Mouse (Mus musculus) cerebellum, adult 9-10 months (tissue): ENCODE measurements around the gene Dlat.

ENCODE experiments used
- DNase-seq: peaks from one replicate; pipeline ENCODE4 v3.0.0; 2022

Gene Dlat

DNA sequence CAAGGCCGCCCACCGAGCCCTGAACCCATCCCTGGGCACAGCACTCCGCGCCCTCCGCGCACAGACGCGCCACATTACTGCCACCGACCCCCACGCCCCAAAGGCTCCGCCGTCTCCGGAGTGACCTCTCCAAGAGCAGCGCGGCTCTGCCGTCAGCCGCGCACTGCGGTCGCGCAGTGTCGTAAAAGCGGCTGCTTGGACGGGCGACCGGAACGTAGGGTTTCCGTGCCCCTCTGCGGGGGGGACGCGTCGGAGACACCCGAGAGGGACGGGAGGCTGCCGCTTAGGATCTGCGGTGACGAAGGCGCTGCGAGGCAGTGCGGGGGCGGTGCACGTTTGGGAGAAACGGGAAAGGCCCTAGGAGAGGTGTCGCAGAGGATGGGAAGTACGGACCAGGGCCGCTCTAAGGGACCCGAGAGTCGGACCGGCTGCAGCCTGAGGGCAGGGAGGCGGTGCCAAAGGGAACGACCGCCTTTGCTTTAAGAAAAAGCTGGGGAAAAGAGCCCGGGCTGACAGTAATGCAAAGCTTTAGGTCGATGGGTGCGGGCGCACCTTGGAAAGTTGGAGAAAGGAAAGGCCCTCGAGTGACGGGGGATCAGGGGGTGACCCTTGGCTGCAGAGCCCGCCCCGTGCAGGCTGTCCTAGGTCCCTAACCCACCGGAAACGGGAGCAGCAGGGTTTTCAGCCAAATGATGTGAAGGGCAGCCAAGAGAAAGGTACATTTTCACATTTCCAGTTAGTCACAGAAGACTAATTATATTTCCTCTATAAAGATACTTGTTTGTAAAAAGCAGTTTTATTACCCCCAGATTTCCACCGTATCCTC lies at the start of gene Dlat:
Gene Dlat (minus strand): TSS at position 389 of the 826 bp plus-strand sequence.
- peak; percentile 90 for DNase-seq

DNA sequence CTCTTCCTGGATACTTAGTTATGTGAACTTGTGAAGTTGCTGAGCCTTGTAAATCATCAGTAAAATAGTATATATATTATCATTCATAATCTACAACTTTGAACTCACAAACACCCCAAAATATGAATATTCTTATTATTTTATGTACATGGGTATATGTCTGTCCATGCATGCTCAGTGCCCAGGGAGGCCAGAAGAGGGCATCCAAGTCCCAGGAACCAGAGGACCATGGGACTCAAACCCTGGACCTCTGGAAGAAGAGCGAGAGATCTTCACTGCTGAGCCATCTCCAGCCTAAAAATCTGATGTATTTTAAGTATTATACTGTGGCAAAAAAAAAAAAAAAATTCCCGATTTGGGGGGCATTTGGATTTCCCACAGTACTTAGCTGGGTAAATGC lies 49.5 kb upstream of the Dlat start:
- no peak for DNase-seq

DNA sequence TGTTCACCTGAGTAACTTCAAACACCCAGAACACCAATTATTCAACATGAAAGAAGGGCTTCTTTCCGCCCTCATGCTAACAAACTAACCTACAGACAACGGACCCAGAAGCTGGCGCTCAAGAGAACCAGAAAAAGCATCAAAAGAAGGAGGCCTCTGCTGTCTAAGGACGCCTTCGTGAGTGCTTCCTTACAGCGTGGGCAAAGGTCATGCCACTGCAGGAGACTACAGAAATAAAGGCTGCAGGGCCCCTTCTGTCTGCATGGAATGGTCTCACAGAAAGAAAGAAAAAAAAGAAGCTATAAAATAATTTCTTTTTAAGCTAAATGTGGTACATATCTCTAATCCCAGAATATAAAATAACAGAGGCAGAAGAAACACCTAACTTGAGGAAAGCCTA lies 45.3 kb upstream of the Dlat start:
- DNase-seq, result no peak

DNA sequence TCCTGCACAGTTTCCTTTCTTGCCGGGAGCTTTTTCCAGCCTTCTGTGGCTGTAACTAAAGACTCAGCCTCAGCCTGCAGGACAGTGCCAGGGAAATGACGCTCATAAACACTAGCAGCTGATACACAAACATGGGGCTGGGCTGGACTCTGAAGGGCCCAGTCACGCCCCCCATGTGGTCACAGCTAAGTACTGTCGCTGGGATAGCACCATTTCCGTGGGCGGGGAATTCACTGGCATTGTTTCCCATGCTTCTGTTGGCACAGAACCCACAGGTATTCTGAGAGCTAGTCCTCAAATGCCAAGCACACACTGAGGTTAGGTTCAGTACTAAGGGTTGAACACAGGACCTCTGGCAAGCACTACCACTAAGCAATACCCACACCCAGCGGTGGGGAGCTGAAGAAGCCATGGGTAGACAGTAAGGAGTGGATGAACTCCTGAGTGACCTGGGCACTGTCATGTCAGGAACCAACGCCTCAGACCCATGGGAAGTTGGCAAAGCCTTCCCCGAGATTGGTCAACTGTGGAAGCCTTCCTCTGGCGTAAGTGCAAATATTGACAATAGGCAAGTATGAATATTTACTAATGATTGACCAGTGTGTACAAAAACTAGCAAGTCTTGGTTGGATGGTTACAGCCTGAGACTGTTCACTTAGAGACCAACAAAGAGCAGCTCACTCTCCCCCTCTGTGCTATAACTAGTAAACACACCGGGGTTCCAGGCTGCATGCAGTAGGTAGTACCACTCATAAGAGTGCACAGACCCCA lies 41.5 kb upstream of the Dlat start:
- DNase-seq, result peak; percentile 77

DNA sequence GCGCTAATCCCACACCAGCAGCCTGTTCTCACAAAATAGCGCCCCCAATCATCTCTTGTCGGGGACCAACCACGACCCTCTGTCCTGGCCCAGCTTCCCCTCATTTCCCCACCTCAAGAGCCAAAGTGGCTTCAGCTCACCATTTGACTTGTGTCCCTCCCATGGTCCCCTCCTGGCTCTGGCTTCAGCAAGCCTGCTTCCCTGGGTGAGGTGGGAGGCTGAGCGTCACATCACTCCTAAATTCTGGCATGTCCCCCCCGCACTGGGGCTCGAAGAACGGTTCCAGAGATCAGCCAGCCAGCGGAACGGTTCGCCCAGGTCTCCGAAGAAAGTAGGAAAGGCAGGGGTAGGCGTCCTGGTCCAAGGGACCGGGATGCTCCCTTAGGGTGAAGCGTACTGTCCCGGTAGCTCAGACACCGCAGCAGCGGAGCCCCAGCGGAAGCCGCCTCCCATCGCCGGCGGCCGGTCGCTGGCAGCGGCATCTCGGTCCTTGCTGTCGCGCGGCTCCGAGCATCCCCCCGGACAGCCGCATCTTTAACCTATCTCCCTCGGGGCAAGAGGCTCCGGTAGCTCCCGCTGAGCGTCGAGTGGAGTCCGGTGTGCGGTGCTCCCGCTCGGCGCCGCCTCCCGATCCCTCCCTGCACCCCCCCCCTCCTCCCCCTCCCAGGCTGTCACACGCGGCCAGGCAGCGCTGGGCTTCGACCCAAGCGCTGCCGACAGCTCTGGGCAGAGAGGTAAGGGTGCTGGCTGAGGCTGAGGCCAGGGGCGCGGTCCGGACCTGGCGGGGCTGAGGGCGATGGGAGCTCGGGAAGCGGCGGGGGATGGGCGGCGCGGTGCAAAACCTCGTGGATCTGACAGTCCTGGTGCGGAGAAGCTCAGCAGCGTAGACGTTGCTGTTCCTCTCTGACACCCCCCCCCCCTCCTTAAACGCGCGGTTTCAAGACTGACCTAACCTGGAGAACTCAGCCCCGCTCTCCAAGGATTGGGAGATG lies 39.1 kb upstream of the Dlat start:
- peak; percentile 74 for DNase-seq

DNA sequence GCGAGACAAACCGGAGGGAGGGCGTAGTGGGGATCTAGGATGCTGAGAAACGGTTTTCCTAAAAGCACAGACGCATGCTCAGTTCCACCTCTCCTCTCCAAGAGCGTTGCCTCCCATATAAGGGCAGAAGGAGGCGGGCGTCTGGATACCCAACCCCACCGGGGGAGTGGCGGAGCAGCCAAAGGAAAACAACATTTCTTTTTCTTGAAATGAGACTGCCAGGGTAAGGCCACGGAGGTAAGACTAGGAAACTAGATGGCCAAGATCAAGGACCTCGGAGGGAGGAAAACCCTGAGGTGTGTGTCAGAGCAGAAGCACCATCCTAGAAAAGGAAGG lies 38.1 kb upstream of the Dlat start:
- peak; percentile 90 for DNase-seq

DNA sequence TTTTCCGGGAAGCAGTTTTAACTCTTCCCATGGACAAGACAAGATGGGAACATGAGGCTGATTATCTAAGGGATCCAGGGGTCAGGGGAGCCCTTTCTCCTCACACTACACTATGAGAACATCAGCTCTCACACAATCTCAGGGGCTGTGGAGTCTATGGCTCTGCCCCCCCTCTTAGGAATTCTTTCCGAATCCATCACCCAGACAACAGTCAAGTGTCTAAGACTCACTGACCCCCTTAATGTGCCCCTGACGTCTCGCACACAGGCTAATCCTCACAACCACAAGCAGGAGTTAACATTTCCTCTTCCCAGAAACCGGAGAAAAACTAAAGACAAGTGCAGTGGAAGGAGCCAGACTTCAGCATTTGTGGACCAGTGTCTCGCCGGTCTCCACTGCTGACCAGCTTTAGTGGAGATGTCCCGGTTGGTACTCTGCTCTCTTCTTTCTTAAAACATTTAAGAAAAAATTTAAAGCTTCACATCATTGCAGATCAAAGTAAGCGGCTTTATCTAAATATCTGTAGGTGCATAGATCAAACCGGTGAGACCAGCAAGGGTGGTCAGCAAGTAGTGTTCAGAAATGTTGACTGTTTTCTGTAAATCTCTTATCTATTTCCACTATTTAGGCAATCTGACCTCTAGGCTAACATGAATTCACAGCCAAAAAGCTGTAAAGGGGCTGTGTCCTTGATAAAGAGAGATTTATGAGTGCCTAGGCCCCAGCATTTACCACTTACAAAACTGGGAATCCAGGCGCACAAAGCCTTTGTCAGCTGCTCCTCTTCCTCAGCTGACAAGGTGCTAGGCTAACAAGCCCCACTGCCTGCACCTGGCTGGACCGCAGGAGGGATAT lies 37.5 kb upstream of the Dlat start:
- DNase-seq, result no peak

DNA sequence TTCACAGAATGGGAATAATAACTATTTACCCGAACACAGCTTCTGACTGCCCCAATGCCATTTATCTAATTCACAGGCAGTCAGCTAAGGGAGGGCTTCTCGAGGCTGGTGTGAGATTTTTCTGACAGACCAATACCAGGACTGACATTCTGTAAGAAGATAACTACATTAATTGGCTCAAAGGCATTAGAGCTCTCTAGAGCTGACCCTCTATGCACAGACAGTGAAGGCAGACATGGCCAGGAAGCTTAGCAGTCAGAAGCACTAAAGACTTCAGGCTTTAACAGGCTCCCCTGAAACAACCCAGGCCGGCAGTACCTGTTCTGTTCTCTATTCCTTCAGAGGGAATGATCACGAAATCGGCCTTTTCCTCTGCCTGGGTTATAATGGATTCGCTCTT lies 35.6 kb upstream of the Dlat start:
- no peak for DNase-seq

DNA sequence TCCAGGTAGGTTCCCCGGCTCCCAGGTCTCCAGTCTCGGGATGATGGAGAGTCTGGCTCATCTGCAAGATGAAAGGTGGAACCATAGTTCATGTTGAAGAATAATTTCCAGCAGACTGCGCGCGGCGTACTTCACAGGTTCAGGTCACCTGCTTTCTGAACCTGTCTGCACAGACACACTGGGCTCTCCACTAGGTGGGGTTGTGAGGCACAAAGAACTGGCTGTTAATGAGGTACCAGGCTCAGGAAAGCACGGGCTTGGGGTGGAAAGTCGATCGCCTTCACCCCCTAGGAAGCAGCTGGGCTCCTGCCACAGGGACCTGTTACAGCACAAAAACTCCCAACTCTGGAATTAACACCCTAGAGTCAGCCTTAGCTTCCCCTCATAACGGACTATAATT lies 34.1 kb upstream of the Dlat start:
- peak; percentile 74 for DNase-seq

DNA sequence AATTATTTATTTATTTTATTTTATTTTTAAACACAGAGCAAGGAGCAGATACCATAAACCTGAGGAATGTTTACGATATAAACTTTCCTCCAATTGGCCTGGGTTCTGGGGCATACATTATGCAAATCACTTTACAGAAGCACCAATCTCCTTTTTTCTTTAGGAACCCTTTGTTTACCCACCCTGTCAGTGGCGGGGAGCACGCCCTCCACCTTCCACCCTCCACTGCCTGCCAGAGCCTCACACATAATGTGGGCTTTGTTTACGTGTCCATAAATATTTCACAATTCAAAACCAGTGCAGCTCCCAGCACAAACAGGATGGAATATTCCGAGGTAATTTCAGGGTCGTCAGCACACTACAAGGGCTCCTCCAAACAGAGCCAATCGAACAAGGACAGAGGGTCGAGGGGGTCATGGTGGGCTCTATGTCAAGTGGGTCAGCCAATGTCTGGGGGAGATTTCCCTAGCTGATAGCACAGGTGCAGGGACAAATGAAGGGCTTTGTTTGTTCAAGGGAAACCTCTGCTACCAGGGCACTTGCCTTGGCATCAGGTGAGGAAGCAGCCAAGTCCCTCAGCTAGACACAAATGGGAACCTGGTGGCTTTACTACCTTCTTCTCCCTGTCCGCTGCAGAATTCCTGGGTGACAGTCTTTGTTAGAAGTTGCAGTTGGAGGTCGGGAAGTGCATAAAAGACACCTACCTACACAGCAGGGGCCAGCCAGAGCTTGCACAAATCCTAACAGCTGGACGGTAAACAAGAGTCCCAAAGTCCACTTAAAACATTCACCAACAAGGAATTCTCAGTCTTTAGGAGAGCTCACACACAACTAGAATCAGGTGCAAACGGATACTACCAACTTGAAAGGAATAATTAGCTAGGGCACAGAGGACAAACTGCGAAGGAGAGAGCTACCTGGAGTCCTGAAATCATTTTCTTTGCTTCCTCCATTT lies 33.3 kb upstream of the Dlat start:
- DNase-seq, result no peak

DNA sequence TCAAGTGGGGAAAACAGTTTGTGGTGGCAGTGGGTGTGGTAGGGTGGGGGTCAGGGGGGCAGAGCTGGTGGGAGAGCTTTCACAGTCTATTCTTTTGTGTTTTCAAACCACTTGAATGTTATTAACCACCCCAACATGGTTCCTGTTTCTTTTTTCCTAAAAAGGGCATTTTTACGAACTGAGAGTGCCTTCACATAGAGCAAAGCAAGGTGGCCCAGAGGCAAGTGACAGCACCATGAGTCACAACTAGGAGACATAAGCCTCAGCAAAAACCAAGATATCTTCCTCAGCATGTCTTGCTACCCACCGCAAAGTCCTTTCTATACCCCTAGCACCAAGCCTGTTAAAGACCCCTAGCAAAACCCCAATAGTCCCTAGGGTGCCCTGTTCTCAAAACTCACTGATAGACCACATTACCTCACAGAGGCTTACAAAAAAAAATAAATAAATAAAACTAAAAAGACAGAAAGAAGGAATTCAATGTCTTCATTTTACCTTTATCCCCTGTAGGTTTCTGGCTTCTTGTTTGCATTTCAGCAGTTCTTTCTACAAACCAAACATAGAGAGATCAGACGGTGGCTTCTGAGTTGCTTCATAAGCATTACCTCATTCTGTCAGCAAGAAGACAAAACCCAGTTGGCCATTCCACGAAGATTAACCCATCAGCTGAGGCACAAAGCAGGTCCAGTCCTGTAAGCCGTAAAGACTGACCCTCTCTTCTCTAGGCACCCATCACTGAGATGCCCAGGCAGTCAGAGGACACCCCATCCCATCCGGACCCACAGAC lies 27.5 kb upstream of the Dlat start:
- DNase-seq, result no peak

DNA sequence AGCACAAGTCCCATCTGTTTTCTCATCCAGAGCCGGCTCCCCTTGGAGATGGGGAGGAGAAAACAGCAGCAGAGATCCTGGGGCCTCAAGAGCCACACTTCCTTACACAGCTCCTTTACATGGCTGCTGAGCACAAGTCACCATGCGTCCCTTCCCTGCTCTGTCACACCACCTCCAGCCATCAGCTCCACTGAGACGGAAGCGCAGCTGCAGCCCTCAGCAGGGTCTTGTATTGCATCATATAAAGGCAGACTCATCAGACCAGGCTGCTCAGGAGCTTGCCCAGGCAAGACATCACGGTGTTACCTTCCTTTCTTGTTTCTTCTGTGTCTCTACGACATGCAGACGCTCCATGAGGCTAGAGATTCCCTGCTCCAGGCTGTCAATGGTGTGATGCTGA lies 22.1 kb upstream of the Dlat start:
- DNase-seq, result no peak

DNA sequence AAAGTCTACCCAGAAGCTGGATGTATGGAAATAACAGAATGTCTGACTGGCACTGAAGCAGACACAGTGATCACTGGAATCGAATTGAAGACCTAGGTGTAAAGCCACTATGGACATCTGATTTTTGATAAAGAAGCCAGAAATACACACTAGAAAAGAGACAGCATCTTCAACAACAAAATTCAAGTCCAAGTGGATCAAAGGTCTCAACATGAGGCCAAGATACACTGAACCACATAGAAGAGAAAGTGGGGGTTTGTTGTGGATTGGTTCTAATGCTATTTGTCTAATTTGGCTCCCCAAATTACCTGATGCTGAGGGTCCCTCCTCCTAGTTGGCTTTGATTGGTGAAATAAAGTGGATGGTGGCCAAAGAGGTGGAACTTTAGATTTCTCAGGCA lies 19.8 kb upstream of the Dlat start:
- no peak for DNase-seq

DNA sequence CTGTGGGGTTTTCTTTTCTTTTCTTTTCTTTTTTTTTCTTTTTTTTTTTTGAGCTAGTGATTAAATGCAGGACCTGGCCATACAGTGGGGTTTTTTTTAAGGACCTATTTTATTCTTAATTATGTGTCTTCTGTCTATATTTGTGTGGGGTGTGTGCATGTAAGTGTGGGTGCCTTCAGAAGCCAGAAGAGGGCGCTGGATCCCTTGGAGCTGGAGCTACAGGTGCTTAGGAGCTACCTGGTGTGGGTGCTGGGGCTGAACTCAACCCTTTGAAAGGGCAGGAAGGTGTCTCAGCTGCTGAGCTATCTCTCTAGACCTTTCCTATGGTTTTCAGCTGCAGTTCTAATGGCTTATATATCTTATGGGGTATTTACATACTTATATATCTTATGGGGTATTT lies 15.2 kb upstream of the Dlat start:
- DNase-seq, result no peak

DNA sequence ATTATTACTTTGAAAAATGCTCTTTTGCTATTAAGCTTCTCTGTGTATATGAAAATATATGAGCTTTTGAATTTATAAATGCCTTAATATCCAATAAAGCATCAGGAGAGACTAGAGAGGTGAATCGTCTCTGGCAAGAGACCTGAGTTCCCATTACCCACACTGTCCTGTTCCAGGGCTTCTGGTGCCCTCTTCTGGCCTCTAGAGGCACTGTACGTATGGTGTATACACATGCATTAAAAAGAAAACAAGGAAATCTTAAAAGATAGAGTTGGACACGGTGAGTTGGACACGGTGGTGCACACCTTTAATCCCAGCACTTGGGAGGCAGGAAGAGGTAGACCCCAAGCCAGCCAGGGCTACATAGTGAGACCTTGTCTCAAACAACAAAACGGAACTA lies 11.1 kb upstream of the Dlat start:
- no peak for DNase-seq

DNA sequence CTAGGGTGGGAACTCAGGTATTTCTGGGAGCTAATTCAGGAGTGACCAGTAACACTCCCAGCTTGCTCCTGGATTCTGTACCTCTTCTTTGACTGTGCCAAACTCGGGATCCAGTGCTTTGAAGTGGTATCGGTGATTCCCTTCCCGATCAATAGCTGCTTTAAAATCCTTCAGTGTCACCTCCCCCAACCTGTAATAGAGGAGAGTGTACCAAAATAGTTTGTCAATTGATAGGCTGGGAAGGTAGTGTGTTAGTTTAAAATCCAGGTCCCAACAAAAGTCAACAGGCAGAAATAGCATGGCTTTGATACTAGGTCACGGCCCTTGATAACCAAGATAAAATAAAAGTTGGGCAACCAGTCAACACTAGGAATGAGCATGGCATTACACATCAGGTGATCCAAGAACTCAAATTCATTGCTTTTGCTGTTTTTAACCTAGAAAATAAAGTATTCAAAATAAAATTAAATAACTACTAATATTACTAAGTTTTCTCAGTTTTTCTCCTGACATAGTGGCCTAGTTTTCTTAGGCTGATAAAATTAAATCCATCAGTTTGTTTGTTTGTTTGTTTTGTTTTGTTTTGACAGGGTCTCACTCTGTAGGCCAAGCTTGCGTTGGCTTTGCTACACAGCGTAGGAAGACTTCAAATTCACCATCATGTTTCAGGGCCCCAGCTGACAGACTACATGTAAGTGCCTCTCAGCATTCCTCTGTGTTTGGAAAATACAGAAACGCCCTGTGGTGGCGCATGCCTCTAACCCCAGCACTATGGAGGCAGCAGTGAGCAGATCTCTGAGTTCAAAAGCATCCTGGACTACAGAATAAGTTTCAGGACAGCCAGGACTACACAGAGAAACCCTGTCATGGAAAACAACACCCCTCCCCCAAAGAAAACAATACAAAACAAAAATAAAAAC lies 8.3 kb upstream of the Dlat start:
- DNase-seq, result no peak

DNA sequence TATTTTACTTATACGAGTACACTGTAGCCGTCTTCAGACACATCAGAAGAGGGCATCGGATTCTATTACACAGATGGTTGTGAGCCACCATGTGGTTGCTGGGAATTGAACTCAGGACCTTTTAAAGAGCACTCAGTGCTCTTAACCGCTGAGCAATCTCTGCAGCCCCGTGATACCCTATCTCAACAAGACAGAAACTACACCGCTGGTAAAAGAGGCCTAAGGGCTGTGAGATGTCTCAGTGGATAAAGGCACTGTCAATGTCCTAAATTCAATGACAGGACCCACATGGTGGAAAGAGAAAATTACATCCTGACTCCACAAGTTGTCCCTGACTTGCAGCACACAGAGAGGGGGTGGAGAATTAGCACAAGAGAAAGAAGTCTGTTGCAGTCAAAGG lies 6.9 kb upstream of the Dlat start:
- DNase-seq, result no peak

DNA sequence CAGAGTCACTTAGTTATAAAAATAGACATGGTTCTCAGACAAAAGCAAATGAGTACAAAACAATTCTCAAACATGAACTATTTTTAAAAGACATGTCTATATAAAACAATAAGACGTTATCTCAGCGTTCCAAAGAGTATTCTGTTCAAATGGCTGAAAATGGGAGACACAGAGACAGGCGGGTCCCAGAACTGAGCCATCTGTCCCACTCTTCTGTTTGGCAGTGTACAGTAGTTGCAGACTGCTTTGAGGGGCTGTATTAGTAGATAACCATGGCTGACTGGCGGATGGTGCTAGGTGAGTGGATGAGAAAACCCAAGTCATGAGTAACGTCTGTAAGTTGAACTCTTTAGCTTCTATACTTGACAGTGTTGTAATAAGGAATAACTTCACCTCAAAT lies 5.2 kb upstream of the Dlat start:
- no peak for DNase-seq

DNA sequence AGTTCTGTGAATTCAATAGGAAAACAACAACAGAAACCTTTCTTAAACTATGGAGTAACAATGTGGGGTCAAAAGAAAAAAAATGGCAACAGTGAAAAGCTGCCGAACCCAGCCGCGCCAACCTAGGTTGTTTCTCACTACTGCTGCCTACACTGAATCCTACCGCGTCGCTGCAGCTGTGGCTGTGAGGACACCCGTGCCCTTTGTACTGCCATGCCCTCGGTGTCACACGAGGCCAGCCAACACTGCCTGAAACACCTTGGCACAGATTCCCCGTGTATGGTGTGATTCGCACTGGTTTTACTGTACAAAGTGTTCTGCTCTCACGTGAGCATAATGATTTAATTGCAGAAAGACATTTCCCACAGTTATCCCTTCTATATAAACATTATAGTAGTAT lies 851 bp upstream of the Dlat start:
- DNase-seq, result peak; percentile 41
